Comparison of ENCODE assay signal across 21 mouse cellular contexts in the genomic region with DNA sequence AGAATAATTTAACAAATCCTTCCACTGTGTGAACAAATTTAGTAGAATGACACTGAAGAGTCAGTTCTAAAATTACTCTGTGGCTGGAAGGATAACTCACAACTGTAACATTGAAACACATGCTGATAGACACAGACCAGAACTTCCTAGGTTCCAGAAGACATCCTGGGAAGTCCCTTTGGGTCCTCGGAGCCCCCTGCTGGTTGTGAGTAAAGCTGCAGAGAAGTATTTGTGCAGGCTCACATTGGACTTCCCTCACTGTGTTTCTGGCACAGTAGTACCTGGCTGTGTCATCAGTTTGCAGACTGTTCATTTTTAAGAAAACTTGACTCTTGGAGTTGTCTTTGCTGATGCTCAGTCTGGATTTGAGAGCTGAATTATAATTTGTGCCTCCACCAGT.
DNase-seq lines count a peak whose midpoint lies in the region; ATAC-seq and TF ChIP-seq lines count a peak whose summit lies in the region.
"Had no signal": no experiment of that assay in that cellular context is flagged by ENCODE, and none has a peak within 500 bp of the region (broad histone marks: within the 10 kb centered on the region; RNA-seq: fewer than 3 reads in every experiment).

No protein-coding gene starts in this region.

- H3K4me3 ChIP-seq in kidney, adult 2 months (ENCODE audit: insufficient read depth, low read depth, low read length): no peak overlapping the region
- H3K4me3 ChIP-seq in testis, adult 2 months (ENCODE audit: control insufficient read depth, low read depth, low read length): no peak overlapping the region
- H3K4me3 ChIP-seq in small intestine, adult 2 months (ENCODE audit: low read depth, low read length): no peak overlapping the region
- H3K4me3 ChIP-seq: embryonic facial prominence, embryonic 10.5 days; hindbrain, embryonic 12.5 days; left cerebral cortex, adult 2 months; limb, embryonic 10.5 days; midbrain, embryonic 15.5 days; neural tube, embryonic 13.5 days had no signal

- whole genome bisulfite sequencing in kidney, adult 2 months: 63% methylated on average over 1 of the region's 1 CpGs
- WGBS in small intestine, adult 2 months: 22% methylated on average over 1 of the region's 1 CpGs

- TF ChIP-seq POLR2A in kidney, adult 2 months (IDR thresholded peaks at IDR 0.05; ENCODE audit: low read depth, low read length): no peak
- TF ChIP-seq POLR2A in testis, adult 2 months (IDR thresholded peaks at IDR 0.05; ENCODE audit: control insufficient read depth, low read depth, low read length): no peak
- no peak for TF ChIP-seq POLR2A in small intestine, adult 2 months (IDR thresholded peaks at IDR 0.05; ENCODE audit: low read depth, low read length)

- no peaks in the 10 kb centered on the region for H3K27me3 ChIP-seq in kidney, adult 2 months (replicated peaks; ENCODE audit: control insufficient read depth, insufficient read depth, low read length)
- H3K27me3 ChIP-seq in testis, adult 2 months (ENCODE audit: control insufficient read depth, insufficient read depth, low read length): no peaks in the 10 kb centered on the region
- H3K27me3 ChIP-seq in small intestine, adult 2 months (ENCODE audit: control insufficient read depth, insufficient read depth, low read length): no peaks in the 10 kb centered on the region
- H3K27me3 ChIP-seq: hindbrain, embryonic 12.5 days; midbrain, embryonic 15.5 days; neural tube, embryonic 13.5 days had no signal

- no peak overlapping the region for H3K27ac ChIP-seq in kidney, adult 2 months (ENCODE audit: insufficient read depth, low read depth, low read length)
- no peak overlapping the region for H3K27ac ChIP-seq in testis, adult 2 months (ENCODE audit: control insufficient read depth, insufficient read depth, low read depth, low read length)
- no peak overlapping the region for H3K27ac ChIP-seq in small intestine, adult 2 months (ENCODE audit: insufficient read depth, low read depth, low read length)
- H3K27ac ChIP-seq: embryonic facial prominence, embryonic 10.5 days; hindbrain, embryonic 12.5 days; left cerebral cortex, adult 2 months; limb, embryonic 10.5 days; midbrain, embryonic 15.5 days; neural tube, embryonic 13.5 days had no signal

- no peaks in the 10 kb centered on the region for H3K4me1 ChIP-seq in kidney, adult 2 months (ENCODE audit: control insufficient read depth, insufficient read depth, low read length)
- no peaks in the 10 kb centered on the region for H3K4me1 ChIP-seq in testis, adult 2 months (ENCODE audit: control insufficient read depth, insufficient read depth, low read length)
- H3K4me1 ChIP-seq in small intestine, adult 2 months (ENCODE audit: control insufficient read depth, insufficient read depth, insufficient read length, low read length): no peaks in the 10 kb centered on the region
- H3K4me1 ChIP-seq: embryonic facial prominence, embryonic 10.5 days; hindbrain, embryonic 12.5 days; limb, embryonic 10.5 days; midbrain, embryonic 15.5 days; neural tube, embryonic 13.5 days had no signal

- DNase-seq in kidney, adult 2 months: no peak
- no peak for DNase-seq in kidney, adult 11 months
- no peak for DNase-seq in testis, postnatal 10 days (ENCODE audit: low spot score)
- no peak for DNase-seq in left cerebral cortex, adult 9 months (ENCODE audit: low spot score in 2 of 2)
- no peak for DNase-seq in layer of hippocampus, postnatal 36 days
- DNase-seq: adrenal gland, postnatal 14 days; cerebellum, adult 9-10 months; gastrocnemius, postnatal 36 days; liver; lung, adult 2 months; lung, postnatal 36 days had no signal

- no peaks in the 10 kb centered on the region for H3K36me3 ChIP-seq in kidney, adult 2 months (ENCODE audit: control insufficient read depth, insufficient read depth, low read length)
- no peaks in the 10 kb centered on the region for H3K36me3 ChIP-seq in testis, adult 2 months (ENCODE audit: control insufficient read depth, insufficient read depth, low read length)
- H3K36me3 ChIP-seq in small intestine, adult 2 months (ENCODE audit: control insufficient read depth, insufficient read depth, low read length): no peaks in the 10 kb centered on the region
- H3K36me3 ChIP-seq: embryonic facial prominence, embryonic 10.5 days; hindbrain, embryonic 12.5 days; limb, embryonic 10.5 days; midbrain, embryonic 15.5 days; neural tube, embryonic 13.5 days had no signal

- TF ChIP-seq CTCF in kidney, adult 2 months (conservative IDR thresholded peaks at IDR 0.05; ENCODE audit: insufficient read depth, insufficient read length, low read depth, low read length): peak; percentile 32
- TF ChIP-seq CTCF in testis, adult 2 months (IDR thresholded peaks at IDR 0.05; ENCODE audit: control insufficient read depth, insufficient read depth, insufficient replicate concordance, low read depth, low read length): peak; percentile 1; the same call in 1 of the 2 replicates
- peak; percentile 11; the same call in 1 of the 2 replicates for TF ChIP-seq CTCF in small intestine, adult 2 months (IDR thresholded peaks at IDR 0.05; ENCODE audit: extremely low read depth, insufficient read length, insufficient replicate concordance, low read depth, low read length)

- peak; percentile 60; the same call in 1 of the 2 replicates for ATAC-seq in common myeloid progenitor, adult 5-6 weeks (replicated peaks; ENCODE audit: low read depth, poor library complexity, severe bottlenecking)
- ATAC-seq: forebrain, embryonic 16.5 days; midbrain, embryonic 15.5 days had no signal
